Comparison of ENCODE assay signal across 8 mouse cellular contexts in the genomic region with DNA sequence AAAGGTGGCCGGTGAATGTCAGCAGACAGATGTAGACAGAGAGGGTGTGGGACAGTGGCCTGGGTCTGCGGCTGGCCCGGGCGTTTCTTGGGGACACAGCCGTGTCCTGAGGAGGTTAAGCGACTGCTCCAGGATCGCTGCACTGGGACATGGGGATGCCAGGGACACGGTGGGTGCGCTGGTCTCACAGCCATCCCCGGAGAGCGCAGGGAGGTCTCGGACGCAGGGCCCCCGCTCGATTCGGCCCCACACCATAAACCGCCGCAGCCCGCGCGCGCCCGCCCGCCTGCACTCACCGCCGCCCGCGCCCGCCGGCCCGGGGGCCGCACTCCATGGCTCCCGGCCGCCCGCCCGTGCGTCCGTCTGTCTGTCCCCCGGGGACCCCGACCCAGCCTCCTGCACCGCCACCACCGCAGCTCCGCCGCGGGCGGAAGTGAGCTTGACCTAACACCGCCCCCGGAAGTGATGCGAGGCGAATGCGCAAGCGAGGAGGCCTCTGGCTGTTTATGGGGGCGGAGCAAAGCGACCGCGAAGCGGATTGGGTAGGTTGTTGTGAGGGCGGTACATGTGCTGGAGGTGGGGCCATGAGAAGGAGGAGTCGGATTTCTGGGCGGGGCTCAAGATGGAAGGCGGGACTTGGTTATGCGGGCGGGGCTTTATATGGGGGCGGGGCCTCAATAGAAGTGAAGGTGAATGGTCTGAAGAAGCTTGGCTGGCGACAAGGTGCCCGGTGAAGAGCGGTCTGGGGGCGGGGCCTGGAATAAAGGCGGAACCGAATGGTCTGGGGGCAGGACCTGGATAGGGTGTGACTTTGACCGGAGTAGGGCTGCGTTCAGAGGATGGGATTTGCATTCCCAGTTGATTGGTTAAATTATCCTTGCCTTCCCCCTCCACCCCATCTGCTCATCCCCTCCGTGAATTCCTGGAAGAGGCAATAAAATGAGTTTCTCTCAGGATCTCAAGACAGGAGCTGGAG. TPM values are rescaled to one million over a fixed set of nuclear protein-coding genes. Genes with fewer than 3 reads are reported as not detected.
DNase-seq lines count a peak whose midpoint lies in the region; ATAC-seq and TF ChIP-seq lines count a peak whose summit lies in the region.

A gene (minus strand): TSS at position 463 of the 976 bp plus-strand sequence.

- no peak for TF ChIP-seq RAD21 in MEL (IDR thresholded peaks at IDR 0.05; ENCODE audit: low read depth, low read length)

- H3K79me2 ChIP-seq in MEL (ENCODE audit: control insufficient read depth, insufficient read depth, low read length, poor library complexity) = peaks cover 34% of the 10 kb centered on the region

- no peaks in the 10 kb centered on the region for H3K9me3 ChIP-seq in MEL (replicated peaks; ENCODE audit: insufficient read depth, low read length)
- H3K9me3 ChIP-seq in forebrain, postnatal 0 days (ENCODE audit: low read length) = no peaks in the 10 kb centered on the region
- no peaks in the 10 kb centered on the region for H3K9me3 ChIP-seq in lung, embryonic 15.5 days

- TF ChIP-seq POLR2A in MEL (IDR thresholded peaks at IDR 0.05; ENCODE audit: control insufficient read depth in 1 of 2, insufficient read depth in 1 of 2, low read depth in 1 of 2, low read length in 2 of 2, poor library complexity in 1 of 2) = peak; percentile 88 to 95
- peak; percentile 85 for TF ChIP-seq POLR2A in cerebellum, adult 2 months (IDR thresholded peaks at IDR 0.05; ENCODE audit: borderline replicate concordance, insufficient read depth, low read length)

- H3K27ac ChIP-seq in MEL (ENCODE audit: control insufficient read depth, low read depth, low read length) = peak within 1 kb of the TSS; percentile 36; the same call in 1 of the 2 replicates
- H3K27ac ChIP-seq in cerebellum, adult 2 months (ENCODE audit: insufficient read depth, low read length) = peak within 1 kb of the TSS; percentile 37
- H3K27ac ChIP-seq in forebrain, postnatal 0 days (ENCODE audit: low read depth, low read length) = peak within 1 kb of the TSS; percentile 75
- H3K27ac ChIP-seq in lung, embryonic 15.5 days = peak within 1 kb of the TSS; percentile 56

- H3K9ac ChIP-seq in MEL (ENCODE audit: control insufficient read depth, low read depth, low read length, poor library complexity, severe bottlenecking) = peak within 1 kb of the TSS; percentile 84
- peak within 1 kb of the TSS; percentile 90 for H3K9ac ChIP-seq in forebrain, postnatal 0 days
- H3K9ac ChIP-seq in lung, embryonic 15.5 days = peak within 1 kb of the TSS; percentile 96

- H3K4me2 ChIP-seq in forebrain, postnatal 0 days (ENCODE audit: low read depth) = peak within 1 kb of the TSS; percentile 98
- peak within 1 kb of the TSS; percentile 93 for H3K4me2 ChIP-seq in lung, embryonic 15.5 days

- TF ChIP-seq EP300 in MEL (IDR thresholded peaks at IDR 0.05; ENCODE audit: low read depth in 1 of 2, low read length in 2 of 2) = no peak

- peaks cover 5 to 12% of the 10 kb centered on the region in 2 experiments; a peak in 3 of 4 replicates for H3K4me1 ChIP-seq in MEL (ENCODE audit: control insufficient read depth in 1 of 2, insufficient read depth in 2 of 2, low read length in 2 of 2)
- peaks cover 30% of the 10 kb centered on the region for H3K4me1 ChIP-seq in cerebellum, adult 2 months (ENCODE audit: control insufficient read depth, insufficient read depth, low read length)
- H3K4me1 ChIP-seq in forebrain, postnatal 0 days (ENCODE audit: insufficient read depth) = peaks cover 10% of the 10 kb centered on the region
- H3K4me1 ChIP-seq in lung, embryonic 15.5 days = peaks cover 20% of the 10 kb centered on the region

- TF ChIP-seq CTCF in MEL (IDR thresholded peaks at IDR 0.05 in 2 of 3, conservative IDR thresholded peaks at IDR 0.05 in 1 of 3; ENCODE audit: control insufficient read depth in 1 of 3, insufficient read depth in 1 of 3, low read depth in 2 of 3, low read length in 3 of 3, poor library complexity in 1 of 3, severe bottlenecking in 1 of 3) = no peak
- no peak for TF ChIP-seq CTCF in cerebellum, adult 2 months (IDR thresholded peaks at IDR 0.05; ENCODE audit: borderline replicate concordance, insufficient read depth, low read depth, low read length)
- no peak for TF ChIP-seq CTCF in forebrain, postnatal 0 days (IDR thresholded peaks at IDR 0.05; ENCODE audit: low read depth)

- H3K4me3 ChIP-seq in MEL (ENCODE audit: control insufficient read depth in 1 of 2, insufficient read depth in 1 of 2, low read depth in 2 of 2, low read length in 2 of 2) = peak within 1 kb of the TSS; percentile 82 to 93
- peak within 1 kb of the TSS; percentile 93 for H3K4me3 ChIP-seq in cerebellum, adult 2 months (replicated peaks; ENCODE audit: insufficient read depth, low read depth, low read length)
- H3K4me3 ChIP-seq in forebrain, postnatal 0 days (ENCODE audit: low read depth, low read length) = peak within 1 kb of the TSS; percentile 86
- peak within 1 kb of the TSS; percentile 95 for H3K4me3 ChIP-seq in lung, embryonic 15.5 days

- under 1% methylated on average over 73 of the region's 73 CpGs for WGBS in cerebellum, adult 2 months
- 2% methylated on average over 64 of the region's 73 CpGs for WGBS in forebrain, postnatal 0 days
- WGBS in lung, embryonic 15.5 days = 1% methylated on average over 73 of the region's 73 CpGs

- no peaks in the 10 kb centered on the region for H3K27me3 ChIP-seq in MEL (ENCODE audit: control insufficient read depth in 1 of 2, insufficient read depth in 2 of 2, low read length in 2 of 2)
- H3K27me3 ChIP-seq in cerebellum, adult 2 months (ENCODE audit: control insufficient read depth, insufficient read depth, low read length) = no peaks in the 10 kb centered on the region
- H3K27me3 ChIP-seq in forebrain, postnatal 0 days (ENCODE audit: insufficient read depth, low read length) = no peaks in the 10 kb centered on the region
- H3K27me3 ChIP-seq in lung, embryonic 15.5 days = no peaks in the 10 kb centered on the region

- DNase-seq in MEL (ENCODE audit: low read depth, low spot score) = peak; percentile 99
- DNase-seq in cerebellum, adult 2 months = peak; percentile 91 to 97
- peak; percentile 97 for DNase-seq in forebrain, postnatal 0 days
- DNase-seq in heart, postnatal 4 days = peak; percentile 97
- peak; percentile 90 to 96 for DNase-seq in layer of hippocampus, adult 8-10 months (ENCODE audit: low spot score in 2 of 2)
- DNase-seq in ovary, adult 18-20 months (ENCODE audit: low spot score) = peak; percentile 94
- peak; percentile 98 for DNase-seq in thymus, postnatal 0 days (ENCODE audit: low spot score)

- ATAC-seq in forebrain, postnatal 0 days = peak; percentile 99
- ATAC-seq in lung, embryonic 15.5 days (ENCODE audit: borderline replicate concordance, extremely low read depth, low FRiP score, low TSS enrichment) = peak; percentile 98

- no peaks in the 10 kb centered on the region for H3K36me3 ChIP-seq in MEL (ENCODE audit: control insufficient read depth in 1 of 2, insufficient read depth in 2 of 2, low read length in 2 of 2)
- peaks cover 11% of the 10 kb centered on the region; the same call in 1 of the 2 replicates for H3K36me3 ChIP-seq in forebrain, postnatal 0 days (ENCODE audit: insufficient read depth)
- peaks cover 6% of the 10 kb centered on the region; the same call in 1 of the 2 replicates for H3K36me3 ChIP-seq in lung, embryonic 15.5 days

TF ChIP-seq in MEL, 35 proteins besides CTCF, POLR2A, EP300 and RAD21 (continues in another document):
- TF ChIP-seq ETS1 (IDR thresholded peaks at IDR 0.05; ENCODE audit: low read depth, low read length) (peak; percentile 9; the same call in 1 of the 2 replicates), HCFC1 (IDR thresholded peaks at IDR 0.05; ENCODE audit: low read depth, low read length) (peak; percentile 84), USF1 (IDR thresholded peaks at IDR 0.05; ENCODE audit: low read depth, low read length) (peak; percentile 54; the same call in 1 of the 2 replicates), ZKSCAN1 (IDR thresholded peaks at IDR 0.05; ENCODE audit: low read depth, low read length) (no peak), USF2 (IDR thresholded peaks at IDR 0.05; ENCODE audit: borderline replicate concordance in 1 of 2, insufficient read depth in 1 of 2, low read depth in 1 of 2, low read length in 2 of 2) (no peak), MEF2A (IDR thresholded peaks at IDR 0.05; ENCODE audit: extremely low read depth, insufficient replicate concordance, low read depth, low read length, poor library complexity, severe bottlenecking) (no peak), RCOR1 (IDR thresholded peaks at IDR 0.05; ENCODE audit: low read depth, low read length) (no peak; the same call in 1 of the 2 replicates), UBTF (IDR thresholded peaks at IDR 0.05; ENCODE audit: borderline replicate concordance, insufficient read depth, low read depth, low read length) (no peak), BHLHE40 (IDR thresholded peaks at IDR 0.05; ENCODE audit: borderline replicate concordance, low read depth, low read length) (no peak), ZMIZ1 (IDR thresholded peaks at IDR 0.05; ENCODE audit: low read depth, low read length) (no peak), POLR2AphosphoS5 (IDR thresholded peaks at IDR 0.05; ENCODE audit: borderline replicate concordance, low read depth, low read length) (no peak), ZC3H11A (IDR thresholded peaks at IDR 0.05; ENCODE audit: low read depth, low read length) (no peak), E2F4 (IDR thresholded peaks at IDR 0.05; ENCODE audit: borderline replicate concordance, low read depth, low read length) (no peak), ELF1 (IDR thresholded peaks at IDR 0.05; ENCODE audit: low read depth, low read length) (peak; percentile 89), CHD2 (IDR thresholded peaks at IDR 0.05; ENCODE audit: low read length) (no peak), KAT2A (conservative IDR thresholded peaks at IDR 0.05; ENCODE audit: low read depth, low read length) (no peak), SIN3A (IDR thresholded peaks at IDR 0.05; ENCODE audit: low read length) (peak; percentile 76), JUND (IDR thresholded peaks at IDR 0.05; ENCODE audit: low read depth, low read length) (no peak), TCF12 (IDR thresholded peaks at IDR 0.05; ENCODE audit: low read depth, low read length) (peak; percentile 59)

RNA-seq across cellular contexts. Expression of the gene that starts here (rescaled TPM):
- total RNA-seq in MEL (2012; rRNA removed) = 89.6 and 98.5 TPM in 2 replicates
- polyA plus RNA-seq in MEL (2012; ENCODE audit: insufficient read depth in 1 of 2, insufficient read length in 2 of 2, low read depth in 1 of 2, low replicate concordance in 2 of 2, missing spikeins in 1 of 2) = 100 to 1,000 TPM in 1 of 2 experiments, 10 to 100 TPM in 1; 96.2 to 136 TPM
- polyA plus RNA-seq in cerebellum, adult 2 months (2012; rRNA removed) = 230 and 232 TPM in 2 replicates
- 156 and 201 TPM in 2 replicates for total RNA-seq in forebrain, postnatal 0 days (2014; rRNA removed)
- polyA plus RNA-seq in forebrain, postnatal 0 days (2015; fragmentation: Nextera tagmentation; extraction: Ambion mirVana) = 154 and 155 TPM in 2 replicates
- 10 to 100 TPM; 93.6 to 95.0 TPM for total RNA-seq in heart, postnatal 4 days (2021)
- 100 to 1,000 TPM; 144 to 155 (median 147) TPM for total RNA-seq in layer of hippocampus, adult 8-10 months (2022)
- polyA plus RNA-seq in lung, embryonic 15.5 days (2015; fragmentation: Nextera tagmentation; extraction: Ambion mirVana) = 122 and 133 TPM in 2 replicates
- 103 and 118 TPM in 2 replicates for polyA plus RNA-seq in thymus, postnatal 0 days (2015; fragmentation: Nextera tagmentation; extraction: Ambion mirVana)

Comparison
In these comparisons a context has a peak if more than half of its experiments do, and no peak if none do; other contexts are left out.
1. Peak in every context shown above with its lines: DNase-seq, ATAC-seq, H3K4me3 ChIP-seq and H3K27ac ChIP-seq.